Mouse (Mus musculus) heart, adult 11 months (tissue): ENCODE data around the gene Gstk1.

Source experiments
- DNase-seq: peaks from one replicate; pipeline ENCODE4 v3.0.0; 2022

Gstk1 gene

DNA sequence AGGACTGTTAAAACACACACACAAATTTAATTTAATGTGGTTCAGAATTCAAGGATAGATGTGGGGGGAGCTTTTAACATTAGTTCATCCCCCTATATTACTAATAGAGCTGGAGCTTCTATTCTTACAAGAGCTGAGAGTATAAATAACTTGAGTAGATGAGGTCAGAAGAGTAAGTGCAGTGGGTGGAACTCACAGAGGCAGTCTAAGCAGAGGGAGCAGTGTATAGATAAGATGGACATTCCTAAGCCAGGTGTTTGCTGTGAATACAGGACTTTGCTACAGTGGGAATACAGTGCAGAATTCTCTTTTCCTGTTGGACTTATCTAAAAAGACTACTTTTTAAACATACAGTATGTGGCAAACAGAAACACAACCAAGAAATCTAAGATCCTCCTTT, 25.1 kb downstream of the Gstk1 start:
- no peak for DNase-seq

DNA sequence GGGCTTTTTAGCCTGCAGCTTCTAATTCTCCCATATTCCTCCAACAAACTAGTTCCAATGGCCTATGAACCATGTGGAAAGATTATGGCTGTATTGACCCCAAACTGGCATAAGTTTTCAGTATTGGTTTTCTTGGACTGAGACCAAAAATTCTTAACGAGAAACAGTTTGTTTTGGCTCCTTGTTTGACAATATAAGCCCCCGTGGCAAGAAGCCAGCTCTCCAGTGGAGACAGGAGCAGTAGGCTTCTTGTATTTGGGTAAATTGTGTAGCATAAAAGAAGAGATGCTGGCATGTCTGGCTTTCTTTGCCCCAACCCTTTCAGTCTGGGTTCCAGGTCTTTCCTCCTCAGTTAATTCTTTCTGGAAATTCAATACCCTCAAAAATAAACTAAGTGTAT, 30.4 kb downstream of the Gstk1 start:
- peak; percentile 70 for DNase-seq

DNA sequence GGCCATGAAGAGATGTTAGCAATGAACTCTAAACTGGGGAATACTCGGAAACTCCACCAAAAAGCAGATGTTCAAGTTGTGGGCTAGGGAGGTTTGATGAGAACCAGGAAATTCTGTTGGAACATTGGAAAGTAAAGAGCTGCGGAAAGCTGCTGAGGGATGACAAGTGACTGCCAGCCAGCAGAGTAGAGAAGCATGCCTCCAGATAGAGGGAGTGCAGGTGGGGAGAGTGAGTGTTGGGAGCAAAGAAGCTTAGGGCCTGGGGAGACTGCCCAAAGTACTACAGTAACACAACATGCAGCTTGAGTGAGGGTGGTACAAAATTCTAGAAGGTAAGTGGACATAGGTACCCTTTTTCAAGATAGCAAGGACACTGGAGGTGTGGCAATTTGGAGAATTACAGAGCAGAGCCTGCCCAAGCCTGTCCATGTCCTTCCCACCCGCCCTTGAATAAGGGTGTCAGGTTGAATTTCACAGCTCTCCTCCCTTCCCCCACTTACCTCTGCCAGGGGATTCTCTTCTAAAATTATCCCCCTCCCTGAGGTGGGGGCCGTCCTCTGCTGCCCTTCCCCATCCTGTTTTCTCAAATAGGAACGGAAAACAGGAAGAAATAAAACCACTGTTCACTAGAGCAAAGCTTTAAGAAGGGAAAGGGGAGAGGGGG, 37.3 kb downstream of the Gstk1 start:
- DNase-seq = no peak

DNA sequence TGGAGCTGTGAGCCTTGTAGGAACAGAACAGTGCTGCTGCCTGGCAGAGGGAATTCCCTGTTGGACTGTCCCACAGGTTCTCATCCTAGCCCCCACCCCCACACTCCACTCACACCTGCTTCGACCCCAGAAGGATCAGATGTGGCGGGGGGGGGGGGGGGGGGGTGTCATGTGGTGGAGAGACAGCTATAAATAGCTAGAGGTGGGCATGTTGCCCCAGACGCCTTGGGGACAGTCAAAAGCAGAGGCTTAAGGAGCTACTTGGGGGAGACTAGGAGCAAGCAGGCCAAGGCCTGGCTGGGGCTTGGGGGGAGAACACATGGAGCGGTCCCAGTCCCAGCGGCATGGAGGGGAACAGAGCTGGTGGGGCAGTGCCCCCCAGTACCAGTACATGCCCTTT, 40.7 kb downstream of the Gstk1 start, which contains the start of gene Clcn1:
TSS of gene Clcn1 (plus strand) at position 238 of the 400 bp plus-strand sequence.
- no peak for DNase-seq

DNA sequence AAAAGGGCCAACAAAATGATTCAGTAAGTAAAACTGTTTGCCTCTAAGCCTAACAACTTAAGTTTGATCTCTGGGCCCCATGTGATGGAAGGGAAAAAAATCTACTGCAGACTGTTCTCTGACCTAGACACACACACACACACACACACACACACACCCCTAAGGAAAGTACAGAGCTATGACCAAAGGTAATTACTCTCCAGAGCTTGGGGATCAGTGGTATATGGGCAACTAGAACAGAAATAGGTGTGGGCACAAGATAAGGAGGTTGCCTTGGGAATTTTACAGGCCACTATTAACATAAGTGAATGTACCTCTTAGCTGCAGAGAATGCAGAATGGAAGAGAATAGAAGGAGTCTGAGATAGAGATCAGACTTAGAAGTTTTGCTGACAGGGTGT, 41.8 kb downstream of the Gstk1 start:
- DNase-seq = no peak

DNA sequence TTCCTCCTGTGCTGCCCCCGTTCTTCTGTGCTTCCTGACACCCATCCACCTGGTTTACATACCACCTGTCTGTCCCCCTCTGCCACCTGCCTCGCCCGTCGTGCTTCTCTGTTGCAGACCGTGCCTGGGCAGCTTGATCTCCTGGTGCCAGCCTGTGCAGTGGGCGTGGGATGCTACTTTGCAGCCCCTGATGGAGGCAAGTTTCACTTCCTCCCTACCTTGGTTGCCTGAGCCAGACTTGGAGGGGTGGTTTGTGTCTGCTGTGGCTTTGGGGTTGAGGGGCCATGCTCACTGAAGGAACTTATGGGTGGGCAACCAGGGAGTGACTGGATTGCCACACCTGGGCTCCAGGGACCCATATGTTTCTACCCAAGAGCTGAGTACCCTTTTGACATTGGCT, 47.6 kb downstream of the Gstk1 start:
- no peak for DNase-seq

DNA sequence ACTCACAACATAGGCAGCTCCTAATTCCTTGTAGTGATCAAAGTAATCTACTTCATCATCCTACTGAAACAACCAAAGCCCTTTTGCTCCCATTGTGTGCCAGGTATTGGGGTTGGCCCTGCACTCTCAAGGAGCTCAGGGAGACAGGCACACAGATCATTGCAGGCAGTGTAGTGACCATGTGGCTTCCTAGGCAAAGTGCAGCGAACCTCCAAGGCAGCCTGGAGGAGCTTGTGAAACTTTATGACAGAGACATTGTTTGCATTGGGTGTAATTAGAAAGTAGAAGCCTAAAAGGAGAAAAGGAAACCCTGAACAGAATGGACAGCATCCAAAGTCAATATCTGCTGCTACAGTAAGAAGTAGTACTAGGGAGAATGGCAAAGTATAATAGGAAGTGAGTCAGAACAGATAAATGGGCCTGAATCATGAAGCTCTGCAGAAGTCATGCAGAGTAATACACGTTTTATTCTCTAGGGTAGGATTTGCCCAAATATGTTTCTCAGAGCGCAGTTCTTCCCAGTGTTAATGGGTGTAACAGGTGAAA, 49.9 kb downstream of the Gstk1 start:
- no peak for DNase-seq

DNA sequence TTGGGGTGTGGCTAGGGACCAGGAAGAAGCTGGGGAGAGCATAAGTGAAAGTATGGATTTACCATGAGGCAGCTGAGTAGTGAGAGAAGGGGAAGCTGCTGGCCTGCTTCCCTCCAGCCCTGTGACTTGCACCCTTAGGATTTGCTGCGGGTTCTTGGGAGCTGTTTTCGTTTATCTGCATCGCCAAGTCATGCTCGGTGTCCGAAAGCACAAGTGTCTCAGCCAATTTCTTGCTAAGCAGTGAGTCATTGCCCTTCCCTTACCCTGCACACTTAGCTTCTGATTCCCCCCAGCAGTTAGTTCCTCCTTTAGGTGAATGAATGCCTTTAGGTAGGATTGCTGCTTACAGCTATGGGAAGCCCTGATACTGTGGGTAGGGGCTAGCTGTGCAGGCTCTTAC, 53.6 kb downstream of the Gstk1 start:
- DNase-seq = no peak
